Mouse (Mus musculus) liver, postnatal 0 days (tissue): Measurements from ENCODE around the gene Colq. TPM values are rescaled to one million over a fixed set of nuclear protein-coding genes. Genes with fewer than 3 reads are reported as not detected.
A peak's percentile ranks its signal among the peaks of the same experiment; 100 is the strongest.

ENCODE experiments used
- ATAC-seq: fragments of 200-750 bp; cut with Nextera tagmentation; 2 replicates; pipeline ENCODE4 v1.8.0; 2017; ENCODE audit warnings: mild to moderate bottlenecking, moderate library complexity
- DNase-seq: peaks from one replicate; pipeline ENCODE4 v3.0.0-alpha.2; 2016
- H3K27ac ChIP-seq: fragments of 300-500 bp; sonication (generic); 2 replicates; pipeline ENCODE4 v1.5.1; 2014; ENCODE audit warnings: antibody characterized with exemption, moderate library complexity, mild to moderate bottlenecking, low read depth
- H3K27me3 ChIP-seq: fragments of 300-500 bp; sonication (generic); 2 replicates; pipeline ENCODE4 v1.6.1; 2014; ENCODE audit warnings: low read length, control low read depth, mixed read lengths; ENCODE audit not compliant: insufficient read depth
- H3K36me3 ChIP-seq: fragments of 300-500 bp; sonication (generic); replicated peaks from 2 replicates; pipeline ENCODE4 v1.6.1; 2014; ENCODE audit warnings: mild to moderate bottlenecking, control low read depth, low read length, moderate library complexity, mixed read lengths; ENCODE audit not compliant: insufficient read depth
- H3K4me1 ChIP-seq: fragments of 300-500 bp; sonication (generic); 2 replicates; pipeline ENCODE4 v1.6.1; 2014; ENCODE audit warnings: antibody characterized with exemption, mild to moderate bottlenecking, control low read depth; ENCODE audit not compliant: insufficient read depth
- H3K4me2 ChIP-seq: fragments of 300-500 bp; sonication (generic); 2 replicates; pipeline ENCODE4 v1.6.1; 2014; ENCODE audit warnings: low read depth, mild to moderate bottlenecking, low read length, moderate library complexity, mixed read lengths
- H3K4me3 ChIP-seq: fragments of 300-500 bp; sonication (generic); 2 replicates; pipeline ENCODE4 v1.5.1; 2014; ENCODE audit warnings: low read depth, low read length
- H3K9ac ChIP-seq: fragments of 300-500 bp; sonication (generic); replicated peaks from 2 replicates; pipeline ENCODE4 v1.6.1; 2014; ENCODE audit warnings: mild to moderate bottlenecking, moderate library complexity
- H3K9me3 ChIP-seq: fragments of 300-500 bp; sonication (generic); 2 replicates; pipeline ENCODE4 v1.6.1; 2016; ENCODE audit warnings: mild to moderate bottlenecking, control low read depth, low read length, mixed read lengths
- CTCF ChIP-seq: sonication (generic); IDR thresholded peaks from 2 replicates; pipeline ENCODE4 v1.5.1; 2016; ENCODE audit warnings: antibody characterized with exemption, low read depth
- EP300 ChIP-seq: IDR thresholded peaks from 2 replicates; pipeline ENCODE4 v1.6.1; 2016; ENCODE audit warnings: antibody characterized with exemption, low read depth, mild to moderate bottlenecking
- WGBS: fragments of 180-500 bp; shearing (Covaris S2); extraction: QIAGEN DNeasy Blood & Tissue Kit; methylation state at CpG from one replicate; pipeline ENCODE4 v1.1.7; 2014; ENCODE audit not compliant: insufficient replicate concordance; 5-methylcytosine and 5-hydroxymethylcytosine counted together
- polyA plus RNA-seq: library from polyadenylated mRNA; unstranded; fragments of >200 nt; fragmentation: Nextera tagmentation; extraction: Ambion mirVana; gene quantifications from 2 replicates; pipeline ENCODE4 v1.2.1, GENCODE M21; 2015

Gene Colq
- polyA plus RNA-seq, 1 experiment from 2014 or later: 0.29 TPM

GRCm38 (mm10) chr14:31473297-31473696 is 117.8 kb downstream of the Colq start:
- Histone ChIP-seq H3K4me2 (no peak overlapping the region), H3K4me3 (no peak overlapping the region), H3K27ac (no peak overlapping the region), H3K4me1 (no peaks in the 10 kb centered on the region), H3K36me3 (peaks cover 3% of the 10 kb centered on the region), H3K27me3 (no peaks in the 10 kb centered on the region), H3K9me3 (no peaks in the 10 kb centered on the region), H3K9ac (no peak overlapping the region)
- DNase-seq: no peak
- TF ChIP-seq CTCF (peak; percentile 35; the same call in 1 of the 2 replicates), EP300 (no peak)
- ATAC-seq: no peak
- WGBS: 79% methylated on average over 2 of the region's 2 CpGs

Other genes with a start within 250 kb of the Colq start
- gene Sh3bp5, start 155.3 kb downstream of the Colq start, polyA plus RNA-seq: 29.7 and 31.8 TPM in 2 replicates
- 9.6 and 11.4 TPM in 2 replicates for gene Eaf1, start 96.9 kb downstream of the Colq start, polyA plus RNA-seq
- 23.6 and 26.1 TPM in 2 replicates for gene Mettl6, start 96.3 kb downstream of the Colq start, polyA plus RNA-seq
- gene Gm49387, start 49.5 kb upstream of the Colq start, polyA plus RNA-seq: 0.89 and 3.9 TPM in 2 replicates
- 40.3 and 44.1 TPM in 2 replicates for gene Btd, start 49.7 kb upstream of the Colq start, polyA plus RNA-seq
- 310 and 342 TPM in 2 replicates for gene Hacl1, start 49.9 kb upstream of the Colq start, polyA plus RNA-seq
- 3.2 TPM in 2 replicates for gene Ankrd28, start 239.3 kb upstream of the Colq start, polyA plus RNA-seq